Mouse (Mus musculus) liver, adult 2 months (tissue): ENCODE measurements around the gene Brd4. TPM values are rescaled to one million over a fixed set of nuclear protein-coding genes. Genes with fewer than 3 reads are reported as not detected.

Experiments used
- DNase-seq: peaks from one replicate; pipeline ENCODE4 v3.0.0-alpha.2; 2011; ENCODE audit warnings: low read depth, low spot score; ENCODE audit errors: extremely low read depth
- H3K27ac ChIP-seq: fragments of 200-500 bp; replicated peaks from 2 replicates; pipeline ENCODE4 v1.5.1; 2012; ENCODE audit warnings: low read depth, mild to moderate bottlenecking, control low read depth, inconsistent platforms, low read length; ENCODE audit not compliant: insufficient read depth
- H3K27me3 ChIP-seq: fragments of 200-500 bp; 2 replicates; pipeline ENCODE4 v1.6.1; 2012; ENCODE audit warnings: mild to moderate bottlenecking, moderate library complexity, low read length, inconsistent platforms; ENCODE audit not compliant: control insufficient read depth, insufficient read depth
- H3K36me3 ChIP-seq: fragments of 200-500 bp; 2 replicates; pipeline ENCODE4 v1.6.1; 2012; ENCODE audit warnings: low read length, inconsistent platforms; ENCODE audit not compliant: control insufficient read depth, insufficient read depth
- H3K4me1 ChIP-seq: fragments of 200-500 bp; 2 replicates; pipeline ENCODE4 v1.6.1; 2011; ENCODE audit warnings: low read length; ENCODE audit not compliant: control insufficient read depth, insufficient read depth
- H3K4me3 ChIP-seq: fragments of 200-500 bp; 2 replicates; pipeline ENCODE4 v1.5.1; 2011; ENCODE audit warnings: low read depth, mild to moderate bottlenecking, control low read depth, low read length, moderate library complexity; ENCODE audit not compliant: insufficient read depth
- H3K79me2 ChIP-seq: fragments of 200-500 bp; 2 replicates; pipeline ENCODE4 v1.6.1; 2012; ENCODE audit warnings: inconsistent platforms, mild to moderate bottlenecking, low read length, moderate library complexity; ENCODE audit not compliant: control insufficient read depth, insufficient read depth
- H3K9ac ChIP-seq: fragments of 200-500 bp; 2 replicates; pipeline ENCODE4 v1.6.1; 2012; ENCODE audit warnings: low read depth, mild to moderate bottlenecking, control low read depth, inconsistent platforms, low read length
- CTCF ChIP-seq: fragments of 200-500 bp; IDR thresholded peaks from 2 replicates; pipeline ENCODE4 v1.5.1; 2011; ENCODE audit warnings: low read depth, low read length, control low read depth
- POLR2A ChIP-seq: fragments of 200-500 bp; IDR thresholded peaks from 2 replicates; pipeline ENCODE4 v1.6.1; 2011; ENCODE audit warnings: low read length, control low read depth; ENCODE audit not compliant: insufficient read depth; ENCODE audit errors: extremely low read depth
- whole genome bisulfite sequencing: fragments of 180-500 bp; shearing (Covaris S2); methylation state at CpG from one replicate; pipeline ENCODE4 v1.1.7; 2018; 5-methylcytosine and 5-hydroxymethylcytosine counted together
- polyA plus RNA-seq: library from polyadenylated mRNA; depleted of rRNA; stranded (reverse); fragments of >200 nt; gene quantifications from 2 replicates; pipeline ENCODE4 v1.2.3, GENCODE M21; 2012
- total RNA-seq: library from RNA; depleted of rRNA; stranded (reverse); fragments of >200 nt; gene quantifications from 2 replicates; pipeline ENCODE4 v1.2.3, GENCODE M21; 2014

The Brd4 gene
- total and polyA plus RNA-seq, 2 experiments, result 10.5 to 18.4 TPM

DNA sequence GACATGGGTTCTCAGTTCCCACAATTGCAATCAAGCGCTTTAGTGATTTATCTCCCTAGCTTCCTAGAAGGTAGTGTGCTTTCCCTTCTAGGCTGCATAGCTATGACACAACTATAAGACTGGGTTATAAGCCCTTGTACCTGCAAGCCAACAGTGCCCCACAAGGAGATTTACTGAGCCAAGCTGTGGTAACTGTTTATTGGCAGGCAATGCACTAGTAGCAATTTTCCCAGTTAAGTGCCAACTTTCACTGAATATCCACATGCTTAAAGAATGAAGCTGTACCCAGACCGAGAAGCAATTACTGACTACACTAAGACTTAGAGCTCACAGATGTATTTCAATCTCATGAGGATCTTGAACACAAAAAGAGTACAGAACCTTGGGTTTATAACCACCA, 20.9 kb downstream of the Brd4 start:
- H3K36me3 ChIP-seq, result 0 out of 2 replicates have a peak, but pooled peaks cover 2% of the 10 kb centered on the region
- H3K4me3 ChIP-seq, result no peak overlapping the region
- no peak for TF ChIP-seq POLR2A
- TF ChIP-seq CTCF, result no peak
- no peak overlapping the region for H3K9ac ChIP-seq
- H3K27me3 ChIP-seq, result no peaks in the 10 kb centered on the region
- 52% methylated on average over 2 of the region's 2 CpGs for WGBS
- H3K27ac ChIP-seq, result no peak overlapping the region
- DNase-seq, result peak; percentile 87
- H3K79me2 ChIP-seq, result peaks cover 53% of the 10 kb centered on the region
- H3K4me1 ChIP-seq, result peaks cover 40% of the 10 kb centered on the region

DNA sequence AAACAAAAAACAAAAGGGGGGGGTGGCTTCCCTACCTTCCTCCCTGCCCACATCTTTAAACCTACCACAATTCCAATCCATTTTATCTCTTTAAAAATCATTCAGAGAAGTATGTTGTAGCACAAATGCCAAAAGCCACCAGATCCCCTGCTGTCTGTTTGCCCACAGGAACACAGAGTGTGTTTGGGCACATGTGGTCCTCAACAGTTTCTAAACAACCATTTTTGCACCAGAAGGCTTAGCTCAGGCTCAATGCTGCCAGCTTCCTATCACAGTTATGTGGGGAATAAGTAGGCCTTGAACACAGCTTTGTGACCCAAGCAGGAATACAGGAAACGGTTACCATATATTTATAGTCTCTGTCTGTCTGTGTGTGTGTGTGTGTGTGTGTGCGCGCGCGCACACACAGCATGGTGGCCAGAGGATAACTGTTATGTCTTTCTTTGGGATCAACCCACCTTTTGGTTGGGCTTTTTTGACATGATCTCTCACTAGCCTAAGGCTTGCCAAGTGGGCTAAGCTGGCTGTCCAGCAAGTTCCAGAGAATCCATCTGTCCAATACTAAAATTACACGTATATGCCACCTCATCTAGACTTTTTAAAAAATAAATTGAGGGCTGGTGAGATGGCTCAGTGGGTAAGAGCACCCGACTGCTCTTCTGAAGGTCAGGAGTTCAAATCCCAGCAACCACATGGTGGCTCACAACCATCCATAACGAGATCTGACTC, 21.5 kb downstream of the Brd4 start:
- no peak overlapping the region for H3K4me3 ChIP-seq
- H3K79me2 ChIP-seq, result peaks cover 55% of the 10 kb centered on the region
- H3K36me3 ChIP-seq, result 0 out of 2 replicates have a peak, but pooled peaks cover 2% of the 10 kb centered on the region
- no peak overlapping the region for H3K9ac ChIP-seq
- WGBS, result 83% methylated on average over 8 of the region's 8 CpGs
- peaks cover 40% of the 10 kb centered on the region for H3K4me1 ChIP-seq
- H3K27ac ChIP-seq, result no peak overlapping the region
- no peaks in the 10 kb centered on the region for H3K27me3 ChIP-seq
- no peak for DNase-seq
- TF ChIP-seq CTCF (no peak), POLR2A (no peak)

DNA sequence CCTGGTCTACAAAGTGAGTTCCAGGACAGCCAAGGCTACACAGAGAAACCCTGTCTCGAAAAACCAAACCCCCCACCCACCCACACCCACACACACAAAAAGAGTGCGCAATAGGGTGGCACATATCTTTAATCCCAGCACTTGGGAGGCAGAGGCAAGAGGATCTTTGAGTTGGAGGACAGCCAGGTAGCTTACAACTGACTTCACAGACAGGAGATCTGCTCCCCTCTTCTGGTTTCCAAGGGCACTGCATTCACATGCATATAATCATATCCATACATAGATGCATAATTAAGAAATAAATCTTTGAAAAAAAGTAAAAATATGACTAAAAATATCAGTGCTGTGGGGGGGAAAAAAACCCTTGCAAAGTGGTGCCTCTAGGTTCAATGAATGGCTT, 25.7 kb downstream of the Brd4 start:
- Histone ChIP-seq H3K9ac (no peak overlapping the region), H3K27me3 (no peaks in the 10 kb centered on the region), H3K36me3 (no peaks in the 10 kb centered on the region), H3K79me2 (peaks cover 52% of the 10 kb centered on the region), H3K27ac (no peak overlapping the region), H3K4me3 (no peak overlapping the region), H3K4me1 (peaks cover 34% of the 10 kb centered on the region)
- TF ChIP-seq POLR2A, result no peak
- peak; percentile 21 for TF ChIP-seq CTCF
- DNase-seq, result peak; percentile 65
- 77% methylated on average over 2 of the region's 2 CpGs for WGBS

DNA sequence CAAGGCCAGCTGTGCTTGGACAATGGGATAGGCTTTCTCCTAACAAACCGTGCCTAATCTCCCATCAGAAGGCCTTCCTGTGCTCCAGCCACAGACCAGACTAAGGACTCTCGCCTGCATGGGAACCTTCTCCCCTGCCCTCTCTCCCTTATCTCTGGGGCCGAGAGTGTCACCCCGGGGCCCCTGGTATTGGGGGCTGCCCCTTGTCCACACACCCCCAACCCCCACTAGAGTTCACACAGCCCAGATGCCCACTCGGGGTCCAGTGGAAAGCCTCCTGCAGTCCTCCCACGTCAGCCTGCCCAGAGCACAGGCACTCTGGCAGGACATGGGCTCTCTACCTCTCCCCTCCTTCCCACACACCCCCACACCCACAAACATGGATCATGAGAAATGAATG, 26.6 kb downstream of the Brd4 start:
- DNase-seq, result no peak
- H3K9ac ChIP-seq, result peak overlapping the region; percentile 40; the same call in 1 of the 2 replicates
- H3K27ac ChIP-seq, result no peak overlapping the region; the same call in 1 of the 2 replicates

DNA sequence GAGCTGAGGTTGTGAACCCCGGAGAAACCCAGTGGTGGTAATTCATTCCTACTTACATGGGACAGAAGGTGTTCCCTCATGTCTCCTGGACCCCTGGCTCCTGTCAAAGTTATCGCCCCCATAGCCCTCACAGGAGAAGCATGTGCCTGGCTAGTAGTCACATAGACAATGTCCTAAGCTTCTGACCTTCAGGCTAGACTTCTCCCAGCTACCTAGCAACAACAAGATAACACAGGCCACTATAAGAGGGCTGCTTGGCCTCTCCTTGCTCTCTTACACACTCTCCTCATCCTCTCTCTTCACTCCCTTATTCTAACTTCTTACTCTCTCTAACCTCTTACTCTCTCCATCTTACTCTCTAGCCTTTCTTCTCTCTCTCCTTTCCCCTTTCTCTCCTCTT, 27.1 kb downstream of the Brd4 start:
- WGBS, result 91% methylated on average over 2 of the region's 2 CpGs
- H3K27ac ChIP-seq, result no peak overlapping the region
- TF ChIP-seq CTCF, result no peak
- TF ChIP-seq POLR2A, result no peak

More for the DNA sequence above, 26.6 kb downstream of the Brd4 start:
- Histone ChIP-seq H3K4me1 (peaks cover 29% of the 10 kb centered on the region), H3K27me3 (no peaks in the 10 kb centered on the region), H3K36me3 (peaks cover under 1% of the 10 kb centered on the region; the same call in 1 of the 2 replicates), H3K4me3 (no peak overlapping the region), H3K79me2 (peaks cover 52% of the 10 kb centered on the region)
- no peak for TF ChIP-seq POLR2A
- WGBS, result 45% methylated on average over 6 of the region's 6 CpGs

DNA sequence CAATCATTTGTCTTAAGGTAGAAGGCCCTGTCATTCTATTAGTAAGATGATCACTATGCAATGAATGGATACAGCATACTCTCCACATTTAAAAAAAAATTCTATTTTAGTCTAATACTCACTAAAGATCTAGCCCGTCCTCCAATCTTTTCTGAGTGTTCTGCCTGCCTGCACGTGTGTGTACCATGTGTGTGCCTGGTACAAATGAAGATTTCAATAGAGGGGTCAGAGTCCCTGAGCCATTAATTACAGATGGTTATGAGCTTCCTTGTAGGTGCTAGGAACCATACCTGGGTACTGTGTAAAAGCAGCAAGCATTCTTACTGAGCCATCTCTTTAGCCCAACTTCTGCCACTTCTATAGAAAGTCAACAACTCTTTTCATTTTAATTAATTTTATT, 27.6 kb downstream of the Brd4 start:
- DNase-seq, result peak; percentile 63
- Histone ChIP-seq H3K9ac (no peak overlapping the region), H3K4me3 (no peak overlapping the region), H3K36me3 (peaks cover 5% of the 10 kb centered on the region), H3K27ac (no peak overlapping the region), H3K27me3 (no peaks in the 10 kb centered on the region), H3K79me2 (peaks cover 49% of the 10 kb centered on the region), H3K4me1 (peaks cover 25% of the 10 kb centered on the region)
- WGBS, result 28% methylated on average over 2 of the region's 2 CpGs
- no peak for TF ChIP-seq POLR2A
- no peak for TF ChIP-seq CTCF

More for the DNA sequence above, 27.1 kb downstream of the Brd4 start:
- DNase-seq, result no peak
- Histone ChIP-seq H3K79me2 (peaks cover 52% of the 10 kb centered on the region), H3K36me3 (peaks cover 4% of the 10 kb centered on the region), H3K4me3 (no peak overlapping the region), H3K9ac (no peak overlapping the region), H3K4me1 (peaks cover 25% of the 10 kb centered on the region), H3K27me3 (no peaks in the 10 kb centered on the region)
